Mouse (Mus musculus): Measurements from ENCODE around the gene Kif17.

Kif17 gene

DNA sequence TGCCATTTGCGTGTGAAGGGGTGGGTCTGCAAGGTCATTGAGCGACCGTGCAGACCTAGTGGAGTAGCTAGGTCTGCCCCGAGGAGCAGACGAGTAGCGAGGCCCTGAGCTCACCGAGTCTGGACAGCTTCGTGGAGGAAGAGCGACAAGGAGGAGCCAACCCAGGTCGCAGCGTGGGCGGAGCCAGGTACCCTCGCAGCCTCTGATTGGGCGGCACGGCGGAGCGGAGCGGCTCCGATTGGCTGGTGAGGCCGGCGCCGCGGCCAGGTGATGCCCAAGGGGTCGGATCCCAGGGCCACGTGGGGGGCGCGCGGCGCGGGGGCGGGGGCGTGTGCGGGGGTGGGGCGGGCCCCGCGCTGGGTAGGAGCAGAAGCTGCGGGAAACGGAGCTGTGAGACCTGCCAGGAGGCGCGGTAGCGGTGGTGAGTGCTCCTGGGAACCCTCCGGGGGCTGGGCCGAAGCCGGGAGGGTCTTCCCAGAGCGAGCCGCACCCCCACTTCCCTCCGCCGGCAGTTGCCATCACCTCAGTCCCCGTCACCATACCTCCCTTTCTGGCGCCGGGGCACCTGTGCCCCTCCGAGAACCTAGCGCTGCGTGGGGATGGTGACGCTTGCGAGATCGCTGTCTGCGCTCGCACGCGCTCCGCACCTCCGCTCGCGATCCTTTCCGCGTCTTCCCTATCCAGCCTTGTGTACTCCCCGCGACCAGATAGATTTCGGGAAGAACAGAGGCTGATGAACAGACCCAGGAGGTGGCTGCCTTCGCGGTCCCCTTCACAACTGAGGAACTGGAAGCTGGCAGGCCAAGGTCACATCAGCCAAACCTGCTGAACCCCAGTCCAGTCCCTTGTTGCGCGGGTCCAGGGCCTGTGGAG lies at the start of gene Kif17, which contains the start of gene Sh2d5:
Gene Kif17 (plus strand): TSS at position 348 of the 873 bp plus-strand sequence.
Gene Sh2d5 (plus strand): TSS at position 316 of the 873 bp plus-strand sequence.
- DNase-seq: peak; percentile 65

DNA sequence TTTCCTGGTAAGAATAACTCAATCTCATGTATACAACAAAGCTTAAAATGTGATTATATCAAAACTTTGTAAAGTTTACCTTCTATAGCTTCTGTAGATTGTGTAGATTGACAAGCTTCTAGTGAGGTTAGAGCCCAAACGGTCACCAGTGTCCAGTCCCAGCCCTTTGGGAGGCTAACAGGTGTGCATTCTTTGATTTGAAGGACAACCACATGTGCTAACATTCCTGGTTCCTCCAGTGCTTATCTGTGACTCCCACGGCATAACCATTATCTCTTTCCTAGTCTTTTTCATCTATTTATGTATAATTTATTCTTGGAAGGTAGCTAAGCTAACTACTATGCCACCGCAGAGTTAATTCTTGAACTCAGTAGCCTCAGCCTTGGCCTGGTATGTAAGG lies 49.5 kb upstream of the Kif17 start:
- DNase-seq: no peak

DNA sequence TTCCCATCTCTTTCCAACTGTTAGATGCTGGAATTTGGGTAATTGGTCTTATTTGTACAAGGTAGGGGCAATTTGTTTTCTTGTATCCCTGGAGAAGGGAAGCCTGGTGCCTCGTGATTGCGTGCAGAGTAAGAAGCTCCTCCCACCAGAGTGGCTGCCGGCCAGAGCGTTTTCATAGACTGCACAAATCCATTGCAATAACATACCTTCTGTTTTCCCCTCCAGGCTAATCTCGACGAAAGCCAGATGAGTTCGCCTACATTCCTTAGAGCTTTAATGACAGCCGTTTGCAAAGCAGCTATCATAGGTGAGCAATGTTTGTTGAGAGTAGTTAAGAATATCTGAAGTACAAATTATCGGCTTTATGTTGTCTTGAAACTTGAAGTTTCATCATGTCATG lies 48.5 kb upstream of the Kif17 start:
- no peak for DNase-seq

DNA sequence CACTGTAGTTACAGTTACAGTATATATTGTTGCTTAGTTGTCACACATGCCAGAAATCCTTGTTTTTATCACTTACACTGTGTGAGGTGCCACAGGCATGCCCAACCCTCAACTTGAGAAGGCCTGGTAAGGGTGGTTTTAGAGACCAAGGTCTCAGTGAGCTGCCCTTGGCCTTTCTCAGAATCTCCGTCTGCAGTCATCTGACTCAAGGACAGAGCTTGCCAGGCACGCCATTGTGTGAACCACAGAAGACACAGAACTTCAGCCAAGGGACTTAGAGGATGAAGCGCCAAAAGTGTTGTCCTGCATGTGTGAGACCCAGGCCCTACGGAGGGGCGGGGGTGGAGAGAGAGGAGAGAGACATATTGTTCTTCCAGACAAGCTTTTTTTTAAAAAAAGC lies 40.1 kb upstream of the Kif17 start:
- DNase-seq: no peak

DNA sequence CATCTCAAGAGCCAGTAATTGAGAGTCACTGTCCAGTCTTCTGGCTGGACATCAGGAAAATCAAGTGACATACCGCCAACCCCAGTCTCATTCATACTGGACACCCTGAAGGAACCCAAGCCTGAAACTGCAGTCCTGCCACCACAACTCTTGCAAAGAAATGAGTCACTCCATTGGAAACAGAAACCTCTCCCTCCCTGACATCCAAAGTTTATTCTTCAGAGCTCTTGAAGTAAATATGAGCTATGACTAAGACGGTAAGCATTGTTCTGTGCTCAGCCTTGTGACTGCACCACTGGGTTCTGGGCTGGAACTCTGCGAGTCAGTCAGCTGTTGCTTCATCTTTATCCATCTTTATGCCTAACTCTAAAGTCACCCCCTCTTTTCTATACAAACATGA lies 36.4 kb upstream of the Kif17 start:
- DNase-seq: peak; percentile 15

DNA sequence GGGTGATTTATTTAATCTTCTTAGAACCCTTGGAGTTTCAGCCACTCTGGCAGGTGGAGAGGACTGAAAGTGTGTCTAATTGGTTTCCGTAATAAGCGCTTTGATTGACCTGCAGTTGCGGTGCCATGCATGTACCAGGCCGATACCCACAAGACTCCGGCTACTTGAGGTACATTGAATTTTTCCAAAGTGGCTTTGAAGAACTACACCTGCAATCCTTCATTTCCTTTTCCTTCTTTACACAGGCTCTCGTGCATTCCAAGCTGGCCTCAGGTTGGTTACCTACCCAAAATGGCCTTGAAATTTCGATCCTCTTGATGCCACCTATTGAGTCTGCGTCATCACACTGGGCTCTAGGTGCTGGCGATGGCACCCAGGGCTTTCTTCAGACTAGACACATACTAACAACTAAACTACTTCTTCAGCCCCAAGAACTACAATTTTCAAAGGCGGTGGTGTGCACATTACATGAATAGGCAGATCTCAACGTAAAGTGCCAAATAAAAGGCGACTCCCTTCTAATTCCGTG lies 34.5 kb upstream of the Kif17 start:
- DNase-seq: no peak

DNA sequence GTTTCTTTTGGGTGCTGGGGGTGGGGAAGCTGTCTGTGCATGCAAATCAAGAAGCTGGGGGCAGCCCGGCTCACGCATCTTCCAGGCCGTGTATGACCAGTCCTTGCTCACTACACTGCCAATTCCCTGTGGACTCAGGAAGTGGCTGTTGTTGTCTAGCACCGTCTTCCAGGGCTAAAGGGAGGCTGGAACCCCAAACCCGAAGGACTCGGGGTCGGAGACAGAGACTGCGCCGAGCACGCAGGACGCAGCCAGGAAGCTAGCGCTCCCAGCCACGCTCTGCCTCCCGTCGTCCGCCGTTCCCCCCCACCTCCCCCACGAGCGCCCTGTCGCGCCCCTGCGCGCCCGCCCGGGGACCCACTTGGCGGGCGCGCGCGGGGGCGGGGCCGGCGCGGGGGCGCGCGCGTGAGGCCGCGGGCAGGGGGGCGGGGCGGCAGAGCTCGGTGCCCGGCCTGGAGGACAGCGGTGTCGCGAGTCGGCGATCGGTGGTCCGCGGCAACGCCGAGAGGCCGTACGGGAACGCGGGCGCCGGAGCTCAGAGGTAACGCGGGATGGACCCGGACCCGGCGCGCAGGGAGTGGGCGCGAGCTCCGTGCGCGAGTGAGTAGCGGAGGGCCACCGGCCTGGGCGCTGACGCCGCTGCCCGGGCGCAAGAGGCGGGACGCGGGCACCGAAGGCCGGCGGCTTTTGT lies 33.9 kb upstream of the Kif17 start, which contains the start of gene Hp1bp3:
Gene Hp1bp3 (plus strand): TSS at position 97 of the 691 bp plus-strand sequence.
- DNase-seq: peak; percentile 82

DNA sequence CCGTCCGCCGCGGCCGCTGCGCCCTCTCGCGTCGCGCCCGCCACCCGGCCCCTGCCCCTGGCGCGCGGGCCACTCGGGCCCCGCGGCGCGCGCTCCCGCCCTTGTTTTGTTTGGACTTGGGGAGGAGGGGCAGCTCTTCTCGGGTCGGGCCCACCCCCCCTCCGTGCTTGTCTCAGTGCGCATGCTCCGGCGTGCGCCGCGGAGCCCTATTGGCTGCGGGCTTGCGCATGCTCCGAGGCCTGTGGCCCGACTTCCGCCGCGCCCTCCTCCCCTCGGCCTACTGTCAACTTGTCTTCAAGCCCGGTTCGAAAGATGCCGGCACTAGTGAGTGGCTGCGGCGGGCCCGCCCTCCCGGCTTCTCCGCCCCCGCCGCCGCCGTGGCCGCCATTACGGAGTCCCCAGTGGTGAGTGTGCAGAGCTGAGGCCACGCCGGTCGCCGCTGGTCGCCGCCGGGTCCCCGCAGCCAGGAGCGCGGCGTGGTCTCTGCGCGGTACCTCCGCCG lies 33.3 kb upstream of the Kif17 start:
- peak; percentile 98 for DNase-seq

DNA sequence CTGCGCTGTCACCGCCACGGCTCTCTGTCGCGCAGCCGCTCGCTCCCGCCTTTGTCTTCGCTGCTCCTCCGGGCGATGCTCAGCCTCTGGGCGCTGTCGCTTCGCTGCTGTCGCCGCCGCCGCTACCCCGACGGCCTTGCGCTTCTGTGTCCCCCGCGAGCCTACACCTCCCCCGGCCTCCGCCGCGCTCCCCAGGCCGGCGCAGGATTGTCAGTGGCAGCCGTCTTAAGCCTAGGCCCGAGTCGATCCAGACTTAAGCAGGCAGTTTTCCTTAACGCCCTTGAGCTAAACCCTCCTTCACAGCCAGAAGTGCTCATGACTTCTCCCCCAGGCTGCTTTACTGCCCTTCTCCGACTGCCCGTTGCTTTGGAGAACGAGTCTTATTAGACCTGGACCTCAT lies 32.8 kb upstream of the Kif17 start:
- no peak for DNase-seq

DNA sequence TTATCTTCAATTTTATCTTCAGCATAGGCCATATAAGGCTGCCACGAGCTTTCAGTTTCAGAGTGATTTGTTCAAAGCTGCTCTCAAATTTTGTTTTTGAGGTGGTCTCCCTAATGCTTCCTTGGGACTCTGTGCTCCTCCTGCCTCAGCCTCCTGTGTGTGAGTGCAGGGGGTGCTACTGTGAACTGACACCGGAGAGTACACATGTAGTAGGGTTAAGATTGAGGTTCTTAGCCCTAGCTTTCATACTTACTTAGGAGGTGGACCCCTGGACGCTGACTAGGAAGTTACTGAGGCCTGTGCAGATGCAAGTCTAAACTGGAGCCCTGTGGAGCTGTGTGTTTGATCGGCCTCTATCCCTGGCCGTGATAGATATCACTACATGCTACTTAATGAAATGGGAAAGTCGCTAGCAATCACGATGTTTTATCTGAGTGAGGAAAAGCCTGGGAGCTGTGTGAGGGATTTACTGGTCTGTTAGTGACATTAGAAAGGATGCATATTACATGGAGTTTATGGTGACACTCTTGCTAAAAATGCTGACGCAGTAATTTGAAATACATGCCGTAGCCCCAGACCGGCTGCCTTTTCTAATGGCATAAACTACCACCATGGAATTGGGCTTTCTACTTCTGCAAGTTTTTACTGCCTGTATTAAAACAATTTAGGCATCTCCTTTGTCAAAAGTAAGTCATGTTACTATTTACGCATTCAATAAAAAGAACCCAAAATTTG lies 32.1 kb upstream of the Kif17 start:
- no peak for DNase-seq

DNA sequence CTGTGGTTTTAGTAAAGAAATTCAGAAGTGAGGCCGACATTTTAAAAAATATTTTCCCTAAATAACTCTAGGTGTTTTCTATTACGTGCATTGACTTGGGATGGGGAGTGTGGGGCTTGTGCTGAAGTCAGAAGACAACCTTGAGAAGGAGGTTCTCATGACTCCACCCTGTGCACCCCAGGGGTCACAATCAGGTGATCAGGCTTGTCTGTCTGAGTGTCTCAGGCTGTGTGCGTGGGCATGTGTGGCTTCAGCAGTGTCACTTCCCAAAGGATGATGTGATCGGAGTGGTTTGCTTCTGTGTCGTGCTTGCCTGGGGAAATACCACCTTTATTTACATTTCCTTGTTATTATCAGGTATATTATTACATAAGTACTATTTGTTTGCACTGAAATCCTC lies 30.9 kb upstream of the Kif17 start:
- no peak for DNase-seq

DNA sequence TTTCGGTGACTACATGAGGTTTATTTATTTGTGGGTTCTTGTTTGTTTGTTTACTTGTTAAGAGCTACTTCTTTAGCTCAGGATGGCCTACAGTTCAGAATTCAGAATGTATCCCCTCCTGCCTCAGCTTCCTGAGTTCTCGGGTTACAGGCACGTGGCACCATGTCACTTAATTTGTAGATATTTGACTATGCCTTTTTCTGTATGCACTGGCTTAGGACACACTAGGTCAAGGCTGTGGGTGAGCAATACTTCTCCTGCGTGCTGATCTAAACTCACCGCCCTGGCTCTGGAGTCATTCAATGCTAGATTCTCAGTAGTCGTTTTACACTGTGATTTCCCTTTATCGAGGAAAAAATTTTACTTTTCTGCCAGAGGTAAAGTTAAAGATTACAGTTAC lies 29.5 kb upstream of the Kif17 start:
- DNase-seq: no peak

DNA sequence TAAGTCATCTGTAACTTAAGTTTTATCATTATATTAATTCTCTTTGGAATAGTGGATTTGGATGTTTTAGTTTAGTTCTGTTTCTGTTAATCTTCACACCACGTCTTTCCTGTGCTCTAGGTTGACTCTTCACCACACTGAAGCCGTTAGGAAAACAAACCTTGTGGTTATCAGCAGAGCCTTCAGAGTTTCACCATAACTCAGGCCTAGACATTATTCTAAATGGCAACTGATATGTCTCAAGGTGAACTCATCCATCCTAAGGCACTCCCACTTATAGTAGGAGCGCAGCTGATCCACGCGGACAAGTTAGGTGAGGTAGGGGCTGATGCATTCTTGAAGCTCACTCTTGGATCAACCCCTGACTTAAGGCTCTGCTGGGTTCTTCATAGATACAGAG lies 28.8 kb upstream of the Kif17 start:
- no peak for DNase-seq

DNA sequence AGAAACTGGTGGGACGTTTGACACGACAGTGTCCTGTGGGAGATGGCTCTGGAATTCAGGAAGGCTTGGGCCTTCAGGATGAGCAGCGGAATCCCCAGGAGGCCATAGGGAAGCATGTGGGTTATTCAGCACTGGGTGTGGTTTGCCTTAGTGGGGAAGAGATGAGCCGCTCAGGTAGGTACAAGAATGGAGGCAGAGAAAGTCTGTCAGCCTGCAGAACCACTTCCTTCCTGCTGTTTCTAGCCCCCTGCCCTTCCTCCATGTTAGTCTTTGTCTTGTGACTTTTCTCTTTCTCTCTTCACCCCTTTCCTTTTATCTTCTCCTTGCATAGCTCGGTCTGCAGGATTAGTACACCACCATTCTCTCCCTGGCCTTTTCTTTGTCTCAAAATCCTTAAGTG lies 27.8 kb upstream of the Kif17 start:
- DNase-seq: no peak

DNA sequence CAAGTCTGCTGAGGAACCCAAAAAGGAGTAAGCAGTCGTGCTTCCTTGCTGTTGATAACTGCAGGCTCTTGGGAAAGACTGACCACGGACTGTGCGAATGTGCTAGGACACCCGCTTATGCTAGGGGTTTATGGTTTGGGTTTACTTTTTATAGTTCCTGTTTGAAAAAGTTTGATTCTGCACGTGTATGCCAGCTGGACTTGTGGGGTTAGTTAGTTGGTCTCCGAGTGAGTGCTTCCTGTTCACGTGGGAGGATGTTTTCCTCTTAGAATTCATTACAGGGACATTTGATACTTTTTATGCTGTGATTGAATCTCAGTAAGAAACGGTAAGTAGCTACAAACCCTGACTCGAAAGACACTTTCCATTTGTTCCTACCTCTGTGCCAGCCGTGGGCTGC lies 26.6 kb upstream of the Kif17 start:
- no peak for DNase-seq

DNA sequence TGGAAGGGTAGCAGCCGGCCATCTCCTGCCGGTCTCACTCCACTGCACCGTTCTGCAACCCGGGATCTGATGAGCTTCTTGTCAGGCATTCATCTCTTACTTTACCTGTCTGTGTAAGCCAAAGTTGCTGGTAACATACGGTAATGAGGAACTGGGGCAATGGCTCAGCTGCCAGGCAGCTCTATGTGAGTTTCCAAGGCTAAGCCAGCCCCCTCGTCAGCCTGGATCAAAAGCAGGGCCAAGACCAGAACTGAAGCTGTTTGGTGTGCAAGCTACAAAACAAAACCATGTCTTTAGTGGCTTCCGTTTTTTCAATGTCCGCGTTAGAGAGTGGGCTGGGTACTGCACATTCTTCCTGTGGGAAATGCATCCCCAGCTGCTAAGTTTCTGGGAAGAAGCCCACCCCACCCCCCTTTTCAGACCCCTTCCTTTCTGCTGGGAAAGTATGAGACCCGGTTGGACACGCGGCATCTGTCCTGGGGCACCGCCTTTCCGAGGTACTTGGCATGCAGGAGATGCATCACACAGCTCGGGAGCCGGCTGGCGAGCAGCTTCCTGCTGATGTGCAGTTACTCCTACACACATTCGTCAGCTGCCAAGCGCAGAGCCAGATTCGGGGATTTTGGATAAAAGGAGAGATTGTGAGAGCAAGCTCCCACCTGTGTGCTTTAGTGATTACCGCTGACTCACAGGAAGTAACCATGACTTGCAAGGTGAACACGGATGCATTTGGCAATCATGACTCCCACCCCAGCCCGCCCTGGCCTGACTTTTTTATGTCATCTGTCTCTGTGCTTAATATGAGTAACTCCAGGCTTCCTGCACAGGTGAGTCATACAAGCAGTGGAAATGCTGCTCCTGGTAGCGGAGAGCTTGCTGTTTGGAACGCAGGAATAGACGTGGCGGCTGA lies 3.2 kb upstream of the Kif17 start:
- DNase-seq: no peak

DNA sequence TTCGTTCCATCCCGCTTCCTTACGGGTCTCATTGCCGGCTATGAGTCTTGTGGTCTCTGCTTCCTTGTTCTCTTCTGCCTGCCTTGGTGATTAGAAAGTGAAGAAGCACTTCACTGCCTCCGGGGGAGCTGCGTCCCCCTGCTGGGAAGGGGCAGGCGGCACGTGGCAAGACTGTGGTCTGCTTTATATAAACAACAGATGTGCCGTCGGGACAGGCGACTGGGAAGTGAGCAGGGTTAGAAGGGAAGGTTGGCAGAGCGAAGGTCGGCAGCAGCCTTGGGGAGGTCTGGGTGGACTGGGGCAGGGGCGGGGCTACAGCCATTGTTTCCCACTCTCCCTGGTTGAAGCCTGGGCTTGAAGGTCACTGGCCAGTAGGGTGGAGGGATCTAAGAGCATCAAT lies 1.6 kb downstream of the Kif17 start:
- DNase-seq: no peak

DNA sequence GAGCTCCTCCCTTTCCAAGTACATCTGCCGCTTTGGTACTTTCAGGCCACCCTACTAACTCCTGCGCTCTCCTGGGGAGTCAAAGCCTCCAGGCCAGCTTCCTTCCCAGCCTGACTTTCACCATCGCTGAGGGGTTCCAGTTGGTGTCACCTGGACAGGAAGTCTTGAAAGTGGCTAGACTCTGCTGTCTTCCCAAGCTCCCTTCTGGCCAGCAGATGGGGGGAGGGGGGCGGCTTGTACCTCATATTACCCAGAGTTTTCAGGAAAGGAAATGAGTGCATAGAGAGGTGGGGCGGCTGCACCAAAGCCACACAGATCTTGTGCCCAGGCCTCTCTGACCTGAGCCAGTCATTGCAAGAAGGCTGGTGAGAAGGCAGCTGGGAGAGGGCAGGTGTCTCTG lies 2.0 kb downstream of the Kif17 start:
- no peak for DNase-seq

DNA sequence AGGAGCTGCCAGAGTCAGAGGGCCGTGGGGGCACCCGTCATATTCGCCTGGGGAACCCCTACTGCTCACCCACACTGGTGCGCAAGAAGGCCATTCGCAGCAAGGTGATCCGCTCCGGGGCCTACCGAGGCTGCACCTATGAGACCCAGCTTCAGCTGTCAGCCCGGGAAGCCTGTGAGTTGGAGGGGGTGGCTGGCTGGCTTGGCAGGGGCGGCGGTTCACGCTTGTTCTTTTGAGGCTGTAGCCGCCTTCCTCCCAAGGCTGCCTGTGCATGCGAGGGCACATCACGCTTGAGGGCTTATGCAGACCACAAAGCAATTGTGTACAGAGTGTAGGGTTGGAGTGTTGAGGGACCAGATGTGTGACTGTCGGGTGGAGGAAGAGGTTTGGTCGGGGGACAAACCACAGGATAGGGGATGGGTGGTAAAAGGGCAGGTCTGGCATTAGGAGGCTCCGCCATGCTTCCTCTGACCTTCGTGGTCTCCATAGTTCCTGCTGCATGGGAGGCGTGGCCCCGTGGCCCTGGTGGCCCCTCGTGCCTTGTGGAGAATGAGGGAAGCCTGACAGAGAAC lies 7.0 kb downstream of the Kif17 start:
- no peak for DNase-seq

DNA sequence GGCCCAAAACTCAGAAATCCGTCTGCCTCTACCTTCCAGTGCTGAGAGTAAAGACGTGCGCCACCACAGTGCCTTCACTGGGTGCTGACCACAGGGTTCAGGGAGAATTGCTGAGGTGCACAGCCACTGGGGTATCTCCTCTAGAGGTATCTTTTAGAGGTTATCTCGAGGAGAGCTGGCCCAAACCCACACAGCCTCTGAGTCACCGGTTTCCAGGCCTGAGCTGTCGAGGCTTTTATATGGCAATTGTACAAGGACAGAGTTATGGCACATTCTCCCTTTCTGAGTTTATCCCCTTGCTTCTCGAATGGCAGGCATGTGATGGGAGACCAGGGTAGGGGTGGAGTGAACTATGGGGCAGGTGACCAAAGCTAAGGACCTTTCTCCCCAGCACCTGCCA lies 8.4 kb downstream of the Kif17 start:
- no peak for DNase-seq

DNA sequence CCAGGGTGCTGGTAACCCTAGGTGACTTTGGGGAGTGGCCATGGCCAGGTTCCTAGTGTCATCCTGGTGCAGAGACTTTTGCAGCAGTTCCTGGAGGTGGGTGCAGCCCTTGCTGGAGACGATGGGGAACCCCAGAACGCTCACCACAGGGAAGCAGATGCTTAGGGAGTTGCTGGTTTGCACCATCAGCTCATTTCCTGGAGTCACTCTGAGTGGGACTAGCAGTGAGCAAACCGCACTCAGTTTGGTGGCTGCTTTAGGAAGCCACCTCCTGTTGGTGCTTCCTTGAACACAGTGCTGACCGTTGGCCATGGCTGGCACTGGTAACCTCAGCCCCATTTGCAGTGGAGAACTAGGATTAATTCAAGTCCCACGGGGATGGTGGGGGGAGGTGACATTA lies 9.2 kb downstream of the Kif17 start:
- DNase-seq: no peak

All from lung, postnatal 14 days (tissue).